Mouse (Mus musculus): ENCODE data around the gene Purb. TPM values are rescaled to one million over a fixed set of nuclear protein-coding genes. Genes with fewer than 3 reads are reported as not detected.

Gene Purb
- polyA plus RNA-seq, 1 experiment, result 0.95 TPM

GRCm38 (mm10) chr11:6488041-6488684 is 12.4 kb upstream of the Purb start:
- peaks cover 7% of the 10 kb centered on the region; the same call in 1 of the 2 replicates for H3K4me1 ChIP-seq (ENCODE audit: control insufficient read depth)
- H3K27me3 ChIP-seq (ENCODE audit: control insufficient read depth), result no peaks in the 10 kb centered on the region; the same call in 1 of the 2 replicates
- H3K9me3 ChIP-seq (ENCODE audit: control insufficient read depth, low read length), result no peaks in the 10 kb centered on the region
- no peak for TF ChIP-seq GATA1 (IDR thresholded peaks at IDR 0.05; ENCODE audit: low read length)
- no peak for TF ChIP-seq TAL1 (IDR thresholded peaks at IDR 0.05; ENCODE audit: low read length)
- no peaks in the 10 kb centered on the region for H3K36me3 ChIP-seq (ENCODE audit: control insufficient read depth)
- H3K4me3 ChIP-seq (replicated peaks), result no peak overlapping the region

- peaks cover 7% of the 10 kb centered on the region; the same call in 1 of the 2 replicates for H3K4me1 ChIP-seq (ENCODE audit: control insufficient read depth)
- H3K36me3 ChIP-seq (ENCODE audit: control insufficient read depth), result no peaks in the 10 kb centered on the region
- no peaks in the 10 kb centered on the region for H3K9me3 ChIP-seq (ENCODE audit: control insufficient read depth, low read length)
- no peak overlapping the region for H3K4me3 ChIP-seq (replicated peaks)
- H3K27me3 ChIP-seq (ENCODE audit: control insufficient read depth), result no peaks in the 10 kb centered on the region; the same call in 1 of the 2 replicates
- no peak for TF ChIP-seq GATA1 (IDR thresholded peaks at IDR 0.05; ENCODE audit: low read length)
- TF ChIP-seq TAL1 (IDR thresholded peaks at IDR 0.05; ENCODE audit: low read length), result no peak
Observed at GRCm38 (mm10) chr11:6487496-6487895, 11.8 kb upstream of the Purb start.

DNA sequence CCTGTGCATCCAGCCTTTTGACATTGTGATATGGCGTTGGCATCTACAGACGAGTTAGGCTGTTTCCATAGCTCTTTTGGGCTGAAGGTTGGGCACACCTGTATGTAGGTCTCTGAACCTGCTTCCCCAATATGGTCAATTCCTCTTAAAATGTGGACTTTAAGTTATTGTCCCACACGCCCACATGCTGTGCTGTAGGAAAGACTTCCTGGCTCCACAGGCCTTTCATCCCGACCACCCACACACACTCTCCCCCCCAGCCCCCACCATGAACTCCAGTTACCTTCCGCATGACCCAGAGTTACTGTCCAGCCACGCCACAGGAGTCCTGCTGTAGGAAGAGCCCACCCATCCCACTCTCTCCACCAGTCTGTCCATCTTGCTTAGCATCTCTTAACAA is 11.2 kb upstream of the Purb start:
- Histone ChIP-seq H3K4me3 (replicated peaks) (no peak overlapping the region), H3K4me1 (ENCODE audit: control insufficient read depth) (peaks cover 7% of the 10 kb centered on the region; the same call in 1 of the 2 replicates), H3K9me3 (ENCODE audit: control insufficient read depth, low read length) (no peaks in the 10 kb centered on the region), H3K36me3 (ENCODE audit: control insufficient read depth) (no peaks in the 10 kb centered on the region), H3K27me3 (ENCODE audit: control insufficient read depth) (no peaks in the 10 kb centered on the region; the same call in 1 of the 2 replicates)
- TF ChIP-seq GATA1 (IDR thresholded peaks at IDR 0.05; ENCODE audit: low read length) (no peak), TAL1 (IDR thresholded peaks at IDR 0.05; ENCODE audit: low read length) (no peak)

DNA sequence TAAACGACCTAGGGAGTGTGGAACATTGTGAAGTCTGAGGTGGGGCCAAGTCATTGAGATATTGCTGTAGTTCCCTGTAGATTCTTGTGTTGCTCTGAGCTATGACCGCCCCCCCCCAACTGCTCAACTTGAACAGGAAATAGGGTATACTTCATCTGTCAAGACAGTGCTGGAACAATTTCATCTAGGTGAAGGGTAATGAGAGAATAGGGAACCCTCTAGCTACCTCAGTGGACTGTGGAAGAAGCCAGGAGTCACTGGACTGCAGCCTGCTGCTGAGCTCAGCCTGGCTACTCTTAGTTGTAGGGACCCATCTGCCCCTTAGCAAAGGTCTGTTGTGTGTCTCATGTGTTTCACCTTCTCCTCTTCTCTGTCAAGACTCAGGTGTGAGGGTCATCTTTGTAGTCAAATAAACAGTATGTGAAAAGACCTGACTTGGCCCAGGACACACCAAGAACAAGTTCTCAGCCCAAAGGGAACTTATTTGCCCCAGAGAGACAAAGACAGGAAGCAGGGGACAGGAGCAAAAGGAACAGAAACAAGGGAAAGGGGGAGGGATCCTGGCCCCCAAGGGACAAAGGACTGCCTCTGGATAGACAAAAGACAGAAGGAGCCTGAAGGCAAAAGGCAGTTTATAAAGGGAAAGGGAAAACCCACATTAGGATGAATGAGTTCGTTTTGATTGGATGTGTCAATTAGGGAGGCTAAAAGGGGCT is 8.7 kb upstream of the Purb start:
- Histone ChIP-seq H3K36me3 (ENCODE audit: control insufficient read depth) (no peaks in the 10 kb centered on the region), H3K9me3 (ENCODE audit: control insufficient read depth, low read length) (no peaks in the 10 kb centered on the region), H3K27me3 (ENCODE audit: control insufficient read depth) (no peaks in the 10 kb centered on the region; the same call in 1 of the 2 replicates), H3K4me1 (ENCODE audit: control insufficient read depth) (peaks cover 2% of the 10 kb centered on the region; the same call in 1 of the 2 replicates), H3K4me3 (replicated peaks) (no peak overlapping the region)
- no peak for TF ChIP-seq TAL1 (IDR thresholded peaks at IDR 0.05; ENCODE audit: low read length)
- TF ChIP-seq GATA1 (IDR thresholded peaks at IDR 0.05; ENCODE audit: low read length), result no peak

DNA sequence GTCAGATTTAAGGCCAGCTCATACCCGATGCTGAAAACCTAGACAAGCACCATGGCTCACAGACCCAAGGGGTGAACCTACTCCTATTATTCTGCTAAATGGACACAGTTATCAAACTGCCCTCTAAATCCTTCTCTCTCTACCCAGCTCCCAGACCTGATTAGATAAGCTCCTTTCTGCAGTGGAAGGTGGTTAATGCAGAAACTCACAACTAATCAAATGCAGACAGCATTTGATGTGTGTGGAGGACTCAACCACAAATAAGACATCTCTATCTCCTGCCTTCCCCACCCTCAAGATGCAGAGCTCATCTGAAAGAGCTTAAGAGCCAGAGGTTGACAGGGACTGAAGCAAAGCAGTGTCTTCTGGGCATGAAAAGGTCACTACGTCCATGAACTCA is 7.4 kb upstream of the Purb start:
- H3K27me3 ChIP-seq (ENCODE audit: control insufficient read depth), result no peaks in the 10 kb centered on the region; the same call in 1 of the 2 replicates
- H3K36me3 ChIP-seq (ENCODE audit: control insufficient read depth), result no peaks in the 10 kb centered on the region
- no peak overlapping the region for H3K4me3 ChIP-seq (replicated peaks)
- H3K9me3 ChIP-seq (ENCODE audit: control insufficient read depth, low read length), result no peaks in the 10 kb centered on the region
- TF ChIP-seq TAL1 (IDR thresholded peaks at IDR 0.05; ENCODE audit: low read length) (no peak), GATA1 (IDR thresholded peaks at IDR 0.05; ENCODE audit: low read length) (no peak)
- peaks cover 2% of the 10 kb centered on the region; the same call in 1 of the 2 replicates for H3K4me1 ChIP-seq (ENCODE audit: control insufficient read depth)

- Histone ChIP-seq H3K27me3 (ENCODE audit: control insufficient read depth) (no peaks in the 10 kb centered on the region; the same call in 1 of the 2 replicates), H3K9me3 (ENCODE audit: control insufficient read depth, low read length) (no peaks in the 10 kb centered on the region), H3K4me3 (replicated peaks) (no peak overlapping the region), H3K36me3 (ENCODE audit: control insufficient read depth) (no peaks in the 10 kb centered on the region), H3K4me1 (ENCODE audit: control insufficient read depth) (peaks cover 5% of the 10 kb centered on the region)
- no peak for TF ChIP-seq GATA1 (IDR thresholded peaks at IDR 0.05; ENCODE audit: low read length)
- TF ChIP-seq TAL1 (IDR thresholded peaks at IDR 0.05; ENCODE audit: low read length), result no peak
Observed at GRCm38 (mm10) chr11:6481669-6482185, 6.0 kb upstream of the Purb start.

DNA sequence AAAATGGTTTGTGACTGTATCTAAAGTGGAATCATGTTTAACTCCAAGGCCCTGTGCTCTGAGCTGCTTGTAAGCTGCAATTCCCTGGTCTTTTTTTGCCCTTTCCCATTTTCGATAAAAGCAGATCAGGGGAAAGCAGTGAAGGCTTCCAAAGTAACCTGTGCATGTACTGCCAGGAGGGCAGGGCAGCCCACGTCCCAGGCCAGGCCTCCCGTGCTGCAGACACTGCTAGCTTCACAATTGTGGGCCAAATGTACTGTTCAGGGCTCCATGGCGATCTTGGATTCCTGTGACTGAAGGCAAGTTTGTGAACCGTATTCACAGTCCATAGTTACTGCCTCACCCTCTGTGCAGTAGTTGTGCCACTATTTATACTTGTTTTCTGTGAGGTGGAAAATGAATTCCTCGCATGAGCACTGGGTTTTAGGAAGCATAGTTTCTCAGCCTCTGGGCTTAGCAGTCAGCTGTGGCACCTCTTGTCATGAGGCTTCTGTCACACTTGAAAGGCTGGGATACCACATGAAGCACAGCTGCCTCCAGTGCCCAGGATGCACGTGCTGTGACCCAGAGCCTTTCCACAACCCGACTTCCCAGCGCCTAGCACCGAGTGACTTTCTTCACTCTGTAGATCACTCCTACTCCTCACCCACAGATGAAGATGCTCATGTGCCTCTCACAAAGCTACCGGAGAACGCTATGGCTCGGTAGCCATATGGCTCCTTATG is 5.1 kb upstream of the Purb start:
- Histone ChIP-seq H3K9me3 (ENCODE audit: control insufficient read depth, low read length) (no peaks in the 10 kb centered on the region), H3K4me1 (ENCODE audit: control insufficient read depth) (peaks cover 9% of the 10 kb centered on the region), H3K27me3 (ENCODE audit: control insufficient read depth) (no peaks in the 10 kb centered on the region; the same call in 1 of the 2 replicates), H3K36me3 (ENCODE audit: control insufficient read depth) (no peaks in the 10 kb centered on the region), H3K4me3 (replicated peaks) (no peak overlapping the region)
- TF ChIP-seq GATA1 (IDR thresholded peaks at IDR 0.05; ENCODE audit: low read length), result no peak
- TF ChIP-seq TAL1 (IDR thresholded peaks at IDR 0.05; ENCODE audit: low read length), result no peak

GRCm38 (mm10) chr11:6480191-6480590 is 4.5 kb upstream of the Purb start:
- H3K4me1 ChIP-seq (ENCODE audit: control insufficient read depth), result peaks cover 9% of the 10 kb centered on the region
- no peaks in the 10 kb centered on the region for H3K36me3 ChIP-seq (ENCODE audit: control insufficient read depth)
- no peak for TF ChIP-seq TAL1 (IDR thresholded peaks at IDR 0.05; ENCODE audit: low read length)
- no peak for TF ChIP-seq GATA1 (IDR thresholded peaks at IDR 0.05; ENCODE audit: low read length)

More at GRCm38 (mm10) chr11:6480191-6480590, 4.5 kb upstream of the Purb start:
- no peaks in the 10 kb centered on the region; the same call in 1 of the 2 replicates for H3K27me3 ChIP-seq (ENCODE audit: control insufficient read depth)
- H3K4me3 ChIP-seq (replicated peaks), result no peak overlapping the region
- no peaks in the 10 kb centered on the region for H3K9me3 ChIP-seq (ENCODE audit: control insufficient read depth, low read length)
